Mouse (Mus musculus) spleen, postnatal 36 days (tissue): ENCODE results near the gene Plod2.

Experiments
- DNase-seq, 2 experiments: peaks; one replicate each; pipeline ENCODE4 v3.0.0; 2022; ENCODE audit warnings: low spot score in 2 of 2, mixed read lengths in 1 of 2

Gene Plod2

DNA sequence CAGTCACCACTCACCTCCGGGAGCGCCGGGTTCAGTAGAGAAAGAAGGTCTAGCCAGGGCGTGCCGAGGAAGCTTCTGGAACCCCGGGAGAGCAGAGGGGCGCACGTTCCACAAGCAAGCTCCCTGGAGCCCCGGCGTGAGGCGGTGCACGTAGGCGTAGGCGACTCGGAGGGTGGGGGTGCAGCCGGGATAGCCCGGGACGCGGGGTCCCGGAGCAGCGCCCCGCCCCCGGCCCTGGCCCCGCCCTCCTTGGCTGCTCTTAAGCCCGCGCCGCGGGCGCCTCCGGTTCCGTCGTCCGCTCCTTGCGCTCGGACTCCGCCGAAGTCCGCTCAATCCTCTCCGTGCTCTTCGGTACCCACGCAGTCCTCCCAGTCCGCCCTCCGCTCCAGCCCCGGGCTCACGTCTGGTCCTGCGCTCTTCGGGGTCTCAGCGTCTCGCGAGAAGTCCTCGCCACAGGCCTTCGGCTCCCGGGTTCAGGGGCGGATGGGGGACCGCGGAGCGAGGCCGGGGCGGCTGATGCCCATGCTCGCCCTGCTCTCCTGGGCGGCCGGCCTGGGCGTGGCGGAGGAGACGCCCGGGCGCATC is at the start of gene Plod2:
Plod2 (plus strand) TSS at position 247 of the 585 bp plus-strand sequence.
- DNase-seq, result peak; percentile 11 to 18

DNA sequence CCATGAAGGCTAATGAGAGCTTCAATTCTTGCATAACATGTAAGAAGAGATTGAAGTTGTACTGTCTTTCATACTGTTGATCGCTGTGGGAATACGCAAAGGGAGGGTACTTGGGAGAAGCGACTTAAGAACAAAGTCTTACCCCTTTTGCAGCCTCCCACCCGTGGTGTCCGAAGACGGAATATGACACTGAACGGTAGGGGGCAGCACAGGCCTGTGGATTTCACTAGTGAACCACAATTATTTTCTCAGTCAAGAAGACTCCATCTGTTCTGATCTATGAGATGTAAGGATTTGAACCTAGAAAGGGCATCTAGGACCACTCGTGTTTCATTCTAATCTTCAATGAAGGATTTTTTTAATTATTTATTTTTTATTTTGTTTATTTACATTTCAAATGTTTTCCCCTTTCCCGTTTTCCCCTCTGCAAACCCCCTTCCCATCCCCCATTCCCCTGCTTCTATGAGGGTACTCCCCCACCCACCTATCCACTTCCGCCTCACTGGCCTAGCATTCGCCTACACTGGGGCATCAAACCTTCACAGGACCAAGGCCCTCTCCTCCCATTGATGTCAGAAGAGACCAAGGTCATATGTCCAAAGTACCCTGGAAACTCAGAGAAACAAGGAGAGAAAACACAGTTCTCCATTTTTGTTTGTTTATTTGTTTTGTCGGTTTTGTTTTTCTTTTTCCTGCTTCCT is 42.2 kb upstream of the Plod2 start:
- peak; percentile 36 to 54 for DNase-seq

DNA sequence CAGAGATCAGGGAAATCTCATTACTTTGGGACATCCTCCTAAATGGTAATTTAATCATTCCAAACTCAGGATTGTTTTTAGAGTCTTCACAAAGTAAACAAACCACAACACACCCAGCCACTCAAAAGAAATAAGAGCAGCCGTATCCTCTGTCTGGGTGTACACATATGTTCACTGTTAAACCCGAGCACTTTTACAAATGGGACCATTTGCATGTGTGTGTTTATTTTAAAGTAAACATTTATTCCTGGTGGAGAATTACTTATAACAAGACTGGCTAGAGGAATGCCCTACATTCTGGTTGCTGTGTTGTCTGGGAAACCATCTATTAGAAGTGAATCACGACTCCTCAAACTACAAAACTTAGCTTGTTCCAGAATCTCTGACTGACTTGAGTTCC is 37.8 kb upstream of the Plod2 start:
- DNase-seq, result no peak

DNA sequence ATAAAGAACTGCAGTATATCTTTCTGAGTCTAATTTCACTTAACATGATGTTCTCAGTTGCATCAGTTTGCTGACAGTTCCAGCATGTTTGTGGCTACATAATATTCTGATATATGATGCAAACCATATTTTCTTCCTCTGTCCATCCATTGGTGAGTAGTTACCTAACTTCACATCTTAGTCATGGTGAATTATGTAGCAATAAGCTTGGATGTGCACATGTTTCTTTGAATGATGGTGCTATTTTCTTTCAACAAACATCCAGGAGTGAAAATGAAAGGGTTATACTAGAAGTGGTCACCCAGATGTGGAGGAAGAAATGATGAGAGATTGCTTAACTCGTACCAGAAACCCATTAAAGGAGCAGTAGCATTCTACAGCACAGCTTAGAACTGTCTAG is 37.1 kb upstream of the Plod2 start:
- no peak for DNase-seq

DNA sequence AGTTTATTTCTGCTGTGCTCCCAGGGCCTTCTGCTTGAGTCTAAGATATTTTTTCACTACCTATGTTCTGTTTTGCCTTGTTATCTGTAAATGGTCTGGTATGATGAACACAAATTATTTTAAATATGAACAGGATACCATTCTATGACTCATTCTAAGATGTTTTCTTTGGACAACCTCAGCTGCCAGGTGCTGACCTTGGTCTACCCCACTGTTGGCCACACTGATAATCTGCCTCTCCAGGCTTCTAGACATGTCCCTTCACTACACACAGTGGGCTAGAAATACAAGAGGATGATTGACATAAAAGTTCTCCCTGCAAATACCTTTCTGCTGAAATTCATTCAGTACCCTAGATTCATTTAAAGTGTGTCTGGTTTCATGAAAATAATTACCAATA is 30.3 kb upstream of the Plod2 start:
- no peak for DNase-seq

DNA sequence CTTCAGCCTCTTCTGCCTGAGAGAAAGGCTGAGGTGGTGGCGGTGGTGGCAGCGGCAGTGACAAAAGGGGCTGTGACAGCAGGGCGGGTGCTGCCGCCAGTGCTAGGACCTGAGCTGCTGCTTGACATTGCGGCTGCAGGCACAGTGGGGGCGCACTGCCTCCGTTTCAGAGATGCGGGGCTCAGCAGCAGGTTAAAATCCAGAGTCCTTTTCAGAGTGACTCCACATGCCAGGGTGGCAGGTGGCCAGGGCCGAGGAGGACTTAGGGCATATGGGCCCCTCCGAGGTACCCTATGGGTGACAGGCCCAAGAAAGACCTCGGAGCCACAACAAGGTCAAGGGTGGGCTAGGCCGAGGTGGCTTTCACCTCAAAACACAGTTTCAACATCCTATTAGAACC is 25.0 kb upstream of the Plod2 start:
- DNase-seq, result no peak

DNA sequence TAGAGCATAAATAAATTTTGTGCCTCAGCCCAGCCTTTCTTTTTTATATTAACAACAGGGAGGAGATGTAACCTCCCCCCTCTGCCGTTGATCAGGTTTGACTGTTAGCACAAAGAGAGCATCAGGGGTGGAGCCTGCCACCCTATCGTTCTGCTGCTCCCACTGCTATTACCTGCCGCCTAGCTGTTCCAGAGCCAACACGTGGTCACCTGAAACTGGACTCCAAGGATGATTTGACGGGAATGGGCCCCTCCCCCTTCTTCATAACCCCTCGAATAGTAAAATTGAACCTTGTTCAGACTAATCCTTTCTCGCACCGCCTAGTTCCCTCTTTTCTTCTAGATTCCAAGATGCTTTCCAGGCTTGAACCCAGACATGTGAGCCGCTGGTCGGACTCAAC is 21.3 kb upstream of the Plod2 start:
- DNase-seq, result no peak

DNA sequence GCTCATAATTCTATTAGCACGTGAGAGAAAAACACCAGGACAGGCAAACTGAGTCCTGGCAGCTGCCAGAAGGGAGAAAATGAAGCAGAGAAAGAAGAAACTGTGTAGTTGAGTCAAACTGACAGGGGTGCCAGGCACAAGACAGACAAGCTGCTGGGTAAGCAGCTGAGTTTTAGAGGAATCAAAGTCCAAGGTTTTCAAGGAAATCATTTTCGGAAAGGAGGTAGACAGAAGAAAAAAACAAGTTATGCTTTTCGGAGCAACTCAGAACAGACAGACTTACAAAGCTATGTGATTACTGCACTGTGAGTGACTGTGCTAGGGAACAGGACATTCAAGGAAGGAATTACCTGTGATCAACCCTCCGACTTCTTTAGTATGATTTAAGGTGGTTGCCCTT is 17.5 kb upstream of the Plod2 start:
- no peak for DNase-seq

DNA sequence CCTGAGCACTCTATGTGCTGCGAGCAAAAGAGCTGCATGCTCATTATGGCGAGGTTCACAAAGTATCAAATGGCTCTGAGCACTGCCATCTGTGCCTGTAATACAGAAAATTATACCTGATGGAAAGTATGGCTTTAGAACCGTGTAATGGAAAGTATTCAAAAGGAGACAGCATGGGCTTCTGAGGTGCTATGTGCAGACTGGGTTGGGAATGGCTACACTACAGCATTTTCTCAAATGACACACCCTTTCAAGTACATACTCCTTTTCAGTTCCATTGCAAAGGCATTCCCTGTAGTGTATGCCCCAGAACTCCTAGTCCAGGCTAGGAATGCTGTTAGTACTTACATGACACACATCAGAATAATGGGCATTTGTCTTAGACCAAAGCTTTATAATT is 12.0 kb upstream of the Plod2 start:
- DNase-seq, result no peak

DNA sequence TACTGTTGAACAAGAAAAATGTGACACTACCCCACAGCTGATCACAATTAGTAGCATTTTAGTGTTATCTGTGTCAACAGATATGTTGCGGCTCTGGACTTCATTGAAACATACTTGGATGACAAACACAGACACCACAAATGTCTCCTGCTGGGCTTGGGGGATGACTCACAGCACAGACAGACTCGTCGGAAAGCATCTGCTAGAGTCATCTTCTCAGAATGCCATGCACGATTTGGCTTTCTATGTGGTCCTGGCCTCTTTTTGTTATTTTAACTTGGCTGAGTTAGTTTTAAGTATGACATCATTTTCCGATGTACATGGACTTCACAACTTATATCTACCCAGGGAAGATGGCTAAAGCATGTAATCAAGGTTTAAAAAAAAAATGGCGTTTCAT is 4.3 kb upstream of the Plod2 start:
- DNase-seq, result no peak

DNA sequence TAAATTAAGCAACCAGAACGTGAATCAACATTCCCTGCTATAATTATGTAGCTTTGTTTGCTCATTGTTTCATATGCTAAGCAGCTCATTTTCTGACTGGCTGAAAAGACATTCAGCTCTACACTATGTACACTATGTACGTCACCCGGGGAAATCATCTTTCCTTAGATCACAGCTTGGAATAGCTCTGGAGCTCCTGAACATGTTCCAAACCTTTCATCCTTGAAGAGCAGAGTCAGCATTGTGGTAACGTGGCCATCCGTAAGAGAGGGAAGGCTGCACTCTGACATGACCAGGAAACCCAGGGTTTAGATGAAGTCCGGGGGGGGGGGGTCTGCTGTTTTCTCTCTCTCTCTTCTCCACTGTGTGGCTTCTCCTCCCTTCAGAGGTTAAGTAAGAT is 3.8 kb upstream of the Plod2 start:
- no peak for DNase-seq

DNA sequence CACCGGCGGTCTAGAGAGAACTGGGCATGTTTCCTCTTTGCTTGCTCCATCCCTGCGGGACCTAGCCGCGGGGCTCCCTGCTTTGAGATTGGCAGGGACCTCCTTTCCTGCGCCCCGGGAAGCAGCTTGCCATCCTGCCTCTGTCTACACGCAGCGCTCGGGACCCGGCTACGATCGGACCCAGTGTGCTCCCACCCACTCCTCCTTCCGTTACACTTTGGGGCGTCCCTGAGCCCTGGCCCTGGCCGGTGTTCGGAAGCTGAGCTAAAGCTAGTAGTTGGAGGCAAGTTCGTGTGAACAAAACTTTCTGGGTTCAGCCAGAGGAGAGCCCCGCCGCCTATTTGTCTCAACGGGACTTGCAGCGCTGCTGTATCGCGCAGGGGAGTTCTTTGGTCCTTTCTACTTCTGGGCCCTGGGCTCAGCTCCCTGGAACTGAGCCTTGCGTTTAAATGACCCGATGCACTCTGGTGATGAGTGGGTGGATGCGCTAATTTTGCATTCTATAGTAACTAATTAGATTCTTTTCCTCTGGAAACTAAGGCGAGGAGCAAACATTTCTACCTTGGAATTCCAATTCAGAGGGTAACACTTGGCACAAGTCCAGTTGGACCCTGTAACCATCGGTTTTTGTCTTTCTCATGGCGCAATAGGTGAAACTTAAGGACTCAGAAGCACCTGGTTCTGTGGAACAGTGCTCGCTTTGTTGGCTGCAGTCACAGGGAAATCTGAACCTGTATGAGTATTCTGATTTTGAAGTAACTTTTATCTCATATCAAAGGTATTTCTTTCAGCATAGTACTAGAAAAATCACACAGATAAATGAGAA is 781 bp downstream of the Plod2 start:
- DNase-seq, result peak; percentile 2 to 6

DNA sequence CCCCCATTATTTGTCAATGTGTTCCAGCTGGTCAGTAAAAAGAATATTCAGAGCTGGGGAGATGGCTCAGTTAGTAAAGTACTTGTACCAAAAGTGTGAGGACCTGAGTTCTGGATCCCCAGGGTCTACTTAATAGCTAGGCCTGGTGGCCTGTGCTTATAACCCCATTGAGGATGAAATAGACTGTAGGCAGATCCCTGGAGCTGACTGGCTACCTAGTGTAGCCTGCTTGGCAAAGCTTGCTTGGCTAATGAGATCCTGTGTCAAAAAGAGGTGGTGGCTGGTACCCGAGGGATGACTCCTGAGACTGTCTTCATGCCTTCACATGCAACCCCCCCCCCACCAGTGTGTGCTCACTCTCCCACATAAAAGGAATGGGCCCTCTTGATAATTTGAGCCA is 2.1 kb downstream of the Plod2 start:
- DNase-seq, result no peak

DNA sequence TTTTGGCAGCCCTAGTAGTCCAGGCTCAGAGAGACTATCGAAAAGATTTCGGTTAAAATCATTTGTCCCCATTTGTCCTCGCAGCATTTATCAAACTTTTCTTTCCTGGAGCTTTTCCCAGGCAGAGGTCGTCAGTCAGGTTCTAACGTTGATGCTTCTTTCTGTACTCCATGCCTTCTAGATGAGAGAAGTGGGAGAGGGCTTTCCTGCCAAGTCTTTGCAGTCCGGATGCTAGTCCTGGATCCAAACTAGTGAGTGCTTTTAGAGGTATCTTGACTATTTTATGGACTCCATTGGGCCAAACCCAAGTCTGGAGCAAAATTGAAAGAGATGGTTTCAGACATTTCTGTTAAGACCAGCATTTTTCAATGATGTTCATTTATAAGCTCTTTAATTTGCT is 3.0 kb downstream of the Plod2 start:
- no peak for DNase-seq

DNA sequence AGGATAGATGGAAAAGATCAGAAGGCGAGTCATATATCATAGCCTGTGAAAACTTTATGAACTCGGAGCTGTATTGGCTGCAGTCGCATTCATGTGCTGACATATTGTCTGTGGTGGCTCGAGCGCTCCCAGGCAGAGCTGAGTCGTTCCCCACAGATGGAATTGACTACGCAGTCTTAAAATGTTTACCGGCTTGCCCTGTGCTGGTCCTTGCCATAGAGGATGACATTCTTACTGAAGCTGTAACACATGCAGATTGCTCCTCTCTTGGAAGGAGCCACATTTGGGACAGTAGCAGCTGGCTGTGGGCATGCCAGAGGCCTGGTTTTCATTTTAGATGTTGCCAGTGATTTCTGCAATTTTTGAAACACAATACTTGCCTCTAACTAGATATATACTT is 4.4 kb downstream of the Plod2 start:
- DNase-seq, result no peak

DNA sequence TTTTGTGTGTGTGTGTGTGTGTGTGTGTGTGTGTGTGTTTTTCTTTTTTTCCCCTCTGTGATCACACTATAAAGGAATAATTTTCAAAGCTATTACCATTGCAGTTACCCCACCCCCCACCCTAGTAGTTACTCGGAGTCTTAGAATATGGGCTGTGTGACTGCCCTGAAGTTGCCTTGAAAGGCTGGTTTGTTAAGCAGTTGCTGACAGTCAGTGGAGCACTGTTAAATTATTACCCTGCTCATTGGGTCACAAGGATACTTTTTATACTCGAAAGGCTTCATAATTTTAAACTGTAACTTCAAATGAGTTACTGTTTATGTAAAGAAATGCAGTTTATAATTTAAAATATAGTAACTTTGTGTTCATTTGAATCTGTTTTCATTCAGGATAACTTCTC is 5.1 kb downstream of the Plod2 start:
- no peak for DNase-seq

DNA sequence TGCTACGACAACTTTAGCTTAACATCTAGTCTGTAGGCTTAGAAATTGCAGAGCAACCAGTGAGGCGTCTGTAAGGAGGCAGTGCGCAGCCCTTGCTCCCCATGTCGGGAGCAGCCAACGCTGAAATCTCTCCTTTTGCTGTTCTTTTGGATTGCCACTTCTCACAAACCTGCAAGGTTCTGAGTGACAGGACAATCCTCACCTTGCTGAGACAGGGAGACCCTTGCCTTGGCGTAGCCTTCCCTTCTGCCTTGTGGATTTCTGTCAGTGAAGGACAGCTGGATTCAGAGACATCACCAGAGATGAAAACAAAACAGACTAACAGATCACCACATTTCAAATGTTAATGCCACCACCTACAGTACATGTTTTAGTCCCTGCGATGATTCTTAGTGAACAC is 5.8 kb downstream of the Plod2 start:
- no peak for DNase-seq

DNA sequence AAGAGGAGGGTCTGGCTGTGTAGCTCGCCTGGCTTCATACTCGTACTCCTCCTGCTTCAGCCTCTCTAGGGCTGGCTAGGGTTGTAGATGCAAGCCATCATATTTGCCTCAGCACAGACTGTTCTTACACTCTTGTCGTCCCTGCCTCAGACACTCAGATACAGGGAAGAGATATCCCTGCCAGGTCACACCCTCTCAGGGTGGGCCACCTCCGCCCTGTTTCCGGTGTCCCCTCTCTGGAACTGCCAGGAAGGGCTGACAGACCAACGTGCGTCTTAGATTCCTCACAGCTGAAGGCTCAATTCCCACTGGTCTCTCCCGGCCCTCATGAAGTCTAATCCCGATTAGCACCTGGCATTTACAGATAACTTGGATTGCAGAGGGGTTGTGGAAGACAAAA is 6.6 kb downstream of the Plod2 start:
- DNase-seq, result no peak

DNA sequence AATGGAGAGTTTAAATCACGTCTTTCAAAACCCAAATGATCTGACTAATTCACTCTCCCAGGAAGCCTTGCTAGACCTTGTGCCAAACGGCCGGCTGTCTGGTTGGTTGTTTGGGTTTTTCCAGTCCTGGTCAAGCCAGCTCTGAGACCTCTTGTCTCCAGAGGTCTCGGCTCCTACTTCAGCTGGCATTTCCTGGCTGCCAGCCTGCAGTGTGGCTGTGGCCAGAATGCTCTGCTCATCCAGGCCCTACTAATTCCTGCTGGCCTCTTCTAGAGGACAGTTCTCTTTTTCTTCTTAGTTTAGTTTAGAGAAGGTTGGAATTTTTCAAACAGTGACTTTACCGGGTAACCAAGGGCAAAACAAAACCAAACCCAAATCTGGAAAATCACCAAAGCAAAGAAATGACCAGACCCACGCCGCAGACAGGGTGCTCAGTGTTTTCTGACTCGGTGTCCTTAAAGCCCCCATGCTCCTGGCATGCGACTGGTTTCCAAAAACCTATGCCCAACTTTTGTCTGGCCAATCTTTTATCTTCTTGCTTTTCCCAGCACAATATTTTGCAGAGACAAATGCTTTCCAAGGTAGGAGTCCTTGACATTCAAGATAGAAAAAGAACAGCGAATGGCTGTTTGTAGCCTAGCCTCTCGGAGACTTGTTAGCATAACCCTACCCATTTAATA is 7.9 kb downstream of the Plod2 start:
- peak in 1 of 2 experiments; percentile 5 for DNase-seq

DNA sequence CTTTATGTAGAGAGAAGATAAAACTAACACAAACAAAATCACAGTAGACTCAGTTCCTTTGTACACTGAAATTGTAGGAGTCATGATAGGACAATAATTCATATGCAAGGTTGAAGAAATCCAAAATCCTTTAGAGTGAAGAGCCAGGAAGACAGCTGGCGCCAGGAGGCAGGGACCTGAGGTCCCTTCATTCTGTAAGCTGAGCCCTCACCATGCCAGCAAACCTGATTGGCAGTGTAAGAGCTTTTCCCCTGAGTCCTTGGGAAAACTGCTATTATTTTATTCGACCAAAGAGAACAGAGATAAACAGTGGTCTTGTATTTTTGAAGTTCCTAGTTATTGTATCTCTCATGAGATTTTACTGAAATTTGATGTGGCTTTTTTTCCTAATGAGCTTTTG is 9.0 kb downstream of the Plod2 start:
- no peak for DNase-seq

DNA sequence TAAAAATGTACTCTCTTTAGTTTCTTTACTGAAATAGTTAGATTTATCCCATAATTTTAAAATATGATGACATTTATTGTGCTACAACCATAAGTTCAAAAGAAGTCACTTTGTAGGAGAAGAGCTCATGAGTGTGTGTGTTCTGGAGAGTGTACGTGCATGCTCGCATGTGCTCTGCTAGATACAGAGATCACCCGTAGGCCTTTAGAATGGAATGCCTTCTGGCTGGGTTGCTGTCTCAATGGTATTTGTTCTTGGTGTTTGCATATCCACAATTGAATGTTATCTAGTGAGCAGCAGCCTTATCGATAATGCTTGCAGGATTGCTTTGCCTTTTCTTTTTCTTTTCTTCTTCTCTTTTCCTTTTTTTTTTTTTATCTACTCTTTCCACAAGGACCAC is 9.6 kb downstream of the Plod2 start:
- DNase-seq, result no peak

DNA sequence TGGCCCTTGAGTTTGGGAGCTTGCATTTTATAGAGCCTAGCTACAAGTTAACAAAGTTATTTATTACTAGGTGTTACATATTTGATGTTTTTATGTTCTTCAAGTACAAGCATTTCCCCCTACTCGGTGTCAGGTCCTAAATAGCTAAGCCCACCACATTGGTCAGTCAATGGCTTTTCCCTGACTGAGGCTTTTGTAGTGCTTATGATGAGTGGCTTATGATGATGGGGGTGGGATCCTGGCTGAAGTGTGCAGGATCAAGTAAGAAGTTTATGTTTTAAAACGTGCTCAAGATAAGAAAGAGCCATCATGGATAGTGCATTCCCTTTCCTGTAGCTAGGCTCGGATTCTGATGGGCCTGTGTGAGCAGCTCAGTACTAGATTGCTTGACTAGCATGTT is 10.7 kb downstream of the Plod2 start:
- no peak for DNase-seq
